Mouse (Mus musculus) intestine, postnatal 0 days (tissue): ENCODE data around the gene Cep95. TPM values are rescaled to one million over a fixed set of nuclear protein-coding genes. Genes with fewer than 3 reads are reported as not detected.

Experiments
- ATAC-seq: fragments of 200-750 bp; cut with Nextera tagmentation; 2 replicates; pipeline ENCODE4 v1.8.0; 2017; ENCODE audit warnings: mild to moderate bottlenecking, moderate TSS enrichment, moderate library complexity
- H3K27ac ChIP-seq: fragments of 300-500 bp; sonication (generic); 2 replicates; pipeline ENCODE4 v1.5.1; 2014; ENCODE audit warnings: mild to moderate bottlenecking, low read depth, low read length, moderate library complexity
- H3K27me3 ChIP-seq: fragments of 300-500 bp; sonication (generic); replicated peaks from 2 replicates; pipeline ENCODE4 v1.6.1; 2014; ENCODE audit warnings: low read length, mixed read lengths; ENCODE audit not compliant: control insufficient read depth, insufficient read depth
- H3K36me3 ChIP-seq: fragments of 300-500 bp; sonication (generic); 2 replicates; pipeline ENCODE4 v1.6.1; 2014; ENCODE audit warnings: mild to moderate bottlenecking, moderate library complexity; ENCODE audit not compliant: control insufficient read depth, insufficient read depth
- H3K4me1 ChIP-seq: fragments of 300-500 bp; sonication (generic); replicated peaks from 2 replicates; pipeline ENCODE4 v1.6.1; 2014; ENCODE audit warnings: antibody characterized with exemption, low read length, mixed read lengths; ENCODE audit not compliant: control insufficient read depth, insufficient read depth
- H3K4me2 ChIP-seq: fragments of 300-500 bp; sonication (generic); replicated peaks from 2 replicates; pipeline ENCODE4 v1.6.1; 2014; ENCODE audit warnings: low read depth, mild to moderate bottlenecking, moderate library complexity
- H3K4me3 ChIP-seq: fragments of 300-500 bp; sonication (generic); 2 replicates; pipeline ENCODE4 v1.5.1; 2014; ENCODE audit warnings: low read depth, low read length
- H3K9ac ChIP-seq: fragments of 300-500 bp; sonication (generic); 2 replicates; pipeline ENCODE4 v1.6.1; 2014; ENCODE audit warnings: mild to moderate bottlenecking, low read depth, low read length
- H3K9me3 ChIP-seq: fragments of 300-500 bp; sonication (generic); 2 replicates; pipeline ENCODE4 v1.6.1; 2016; ENCODE audit warnings: mixed run types; ENCODE audit not compliant: control insufficient read depth
- CTCF ChIP-seq: sonication (generic); IDR thresholded peaks from 2 replicates; pipeline ENCODE4 v1.5.1; 2016; ENCODE audit warnings: low read depth, mild to moderate bottlenecking, control low read depth, antibody characterized with exemption, moderate library complexity
- WGBS: fragments of 180-500 bp; shearing (Covaris S2); extraction: QIAGEN DNeasy Blood & Tissue Kit; methylation state at CpG from one replicate; pipeline ENCODE4 v1.1.7; 2014; 5-methylcytosine and 5-hydroxymethylcytosine counted together
- polyA plus RNA-seq: library from polyadenylated mRNA; unstranded; fragments of >200 nt; fragmentation: Nextera tagmentation; extraction: Ambion mirVana; gene quantifications from 2 replicates; pipeline ENCODE4 v1.2.1, GENCODE M21; 2015

The Cep95 gene
- polyA plus RNA-seq, 1 experiment from 2014 or later = 5.3 TPM

- Histone ChIP-seq H3K9ac (no peak within 1 kb of the TSS), H3K36me3 (no peaks in the 10 kb centered on the region), H3K9me3 (no peaks in the 10 kb centered on the region), H3K4me1 (no peaks in the 10 kb centered on the region), H3K27ac (no peak within 1 kb of the TSS), H3K4me3 (no peak within 1 kb of the TSS), H3K27me3 (no peaks in the 10 kb centered on the region), H3K4me2 (no peak within 1 kb of the TSS)
- TF ChIP-seq CTCF = no peak
- 71% methylated on average over 13 of the region's 13 CpGs for WGBS
- no peak for ATAC-seq
These were observed 38.8 kb upstream of the Cep95 start, which contains the start of gene Pecam1 for GRCm38 (mm10) chr11:106750121-106750751. Gene Pecam1, minus strand, starts transcription at chr11:106750628.

GRCm38 (mm10) chr11:106751039-106752018 is 37.7 kb upstream of the Cep95 start, which contains the start of gene Milr1:
Gene Milr1, plus strand, starts transcription at chr11:106751226.
- no peak within 1 kb of the TSS for H3K4me3 ChIP-seq
- no peak for ATAC-seq
- H3K9ac ChIP-seq = no peak within 1 kb of the TSS
- H3K27me3 ChIP-seq = no peaks in the 10 kb centered on the region
- no peaks in the 10 kb centered on the region for H3K4me1 ChIP-seq
- H3K27ac ChIP-seq = no peak within 1 kb of the TSS
- no peaks in the 10 kb centered on the region for H3K9me3 ChIP-seq
- no peaks in the 10 kb centered on the region for H3K36me3 ChIP-seq
- TF ChIP-seq CTCF = no peak
- 78% methylated on average over 17 of the region's 17 CpGs for WGBS
- no peak within 1 kb of the TSS for H3K4me2 ChIP-seq

- H3K9ac ChIP-seq = no peak overlapping the region
- H3K9me3 ChIP-seq = no peaks in the 10 kb centered on the region
- ATAC-seq = no peak
- no peak for TF ChIP-seq CTCF
- no peaks in the 10 kb centered on the region for H3K36me3 ChIP-seq
- no peak overlapping the region for H3K27ac ChIP-seq
- no peak overlapping the region for H3K4me2 ChIP-seq
- WGBS = 72% methylated on average over 7 of the region's 7 CpGs
- no peak overlapping the region for H3K4me3 ChIP-seq
- H3K4me1 ChIP-seq = no peaks in the 10 kb centered on the region
- H3K27me3 ChIP-seq = no peaks in the 10 kb centered on the region
These were observed 36.9 kb upstream of the Cep95 start for GRCm38 (mm10) chr11:106752103-106752502.

GRCm38 (mm10) chr11:106753314-106753713 is 35.7 kb upstream of the Cep95 start:
- H3K4me3 ChIP-seq = no peak overlapping the region
- H3K36me3 ChIP-seq = no peaks in the 10 kb centered on the region
- no peak overlapping the region for H3K27ac ChIP-seq
- no peak for ATAC-seq
- H3K9ac ChIP-seq = no peak overlapping the region
- no peaks in the 10 kb centered on the region for H3K27me3 ChIP-seq
- TF ChIP-seq CTCF = no peak
- H3K9me3 ChIP-seq = no peaks in the 10 kb centered on the region
- H3K4me1 ChIP-seq = no peaks in the 10 kb centered on the region
- no peak overlapping the region for H3K4me2 ChIP-seq
- WGBS = 55% methylated on average over 6 of the region's 6 CpGs

- no peak overlapping the region for H3K27ac ChIP-seq
- no peaks in the 10 kb centered on the region for H3K36me3 ChIP-seq
- H3K4me2 ChIP-seq = no peak overlapping the region
- no peak for TF ChIP-seq CTCF
- H3K4me1 ChIP-seq = no peaks in the 10 kb centered on the region
- H3K9me3 ChIP-seq = no peaks in the 10 kb centered on the region
- no peak overlapping the region for H3K4me3 ChIP-seq
- no peaks in the 10 kb centered on the region for H3K27me3 ChIP-seq
- no peak overlapping the region for H3K9ac ChIP-seq
- ATAC-seq = no peak
- 48% methylated on average over 5 of the region's 5 CpGs for WGBS
These were observed 33.5 kb upstream of the Cep95 start for GRCm38 (mm10) chr11:106755583-106755982.

- no peaks in the 10 kb centered on the region for H3K27me3 ChIP-seq
- no peaks in the 10 kb centered on the region for H3K36me3 ChIP-seq
- H3K9me3 ChIP-seq = no peaks in the 10 kb centered on the region
- no peak for ATAC-seq
- no peak for TF ChIP-seq CTCF
- peaks cover 8% of the 10 kb centered on the region; the same call in 1 of the 2 replicates for H3K4me1 ChIP-seq
- no peak overlapping the region for H3K27ac ChIP-seq
- no peak overlapping the region for H3K4me3 ChIP-seq
- H3K4me2 ChIP-seq = no peak overlapping the region
- H3K9ac ChIP-seq = no peak overlapping the region
- WGBS = 80% methylated on average over 3 of the region's 3 CpGs
These were observed 30.0 kb upstream of the Cep95 start for GRCm38 (mm10) chr11:106759028-106759427.
